Mouse (Mus musculus) gastrocnemius, adult 8-10 months (tissue): ENCODE data around the gene Rhoh. TPM values are rescaled to one million over a fixed set of nuclear protein-coding genes. Genes with fewer than 3 reads are reported as not detected.
A peak's percentile ranks its signal among the peaks of the same experiment; 100 is the strongest.

Experiments used
- DNase-seq, 2 experiments: peaks; one replicate each; pipeline ENCODE4 v3.0.0; 2022; ENCODE audit warnings: low spot score in 2 of 2
- total RNA-seq, 4 experiments: library from RNA; stranded (reverse); gene quantifications; 2 replicates each; pipeline ENCODE4 v1.2.4; 2022

The Rhoh gene
- total RNA-seq, 4 experiments from 2014 or later: 0.11 to 0.48 (median 0.29) TPM; not detected in 1

DNA sequence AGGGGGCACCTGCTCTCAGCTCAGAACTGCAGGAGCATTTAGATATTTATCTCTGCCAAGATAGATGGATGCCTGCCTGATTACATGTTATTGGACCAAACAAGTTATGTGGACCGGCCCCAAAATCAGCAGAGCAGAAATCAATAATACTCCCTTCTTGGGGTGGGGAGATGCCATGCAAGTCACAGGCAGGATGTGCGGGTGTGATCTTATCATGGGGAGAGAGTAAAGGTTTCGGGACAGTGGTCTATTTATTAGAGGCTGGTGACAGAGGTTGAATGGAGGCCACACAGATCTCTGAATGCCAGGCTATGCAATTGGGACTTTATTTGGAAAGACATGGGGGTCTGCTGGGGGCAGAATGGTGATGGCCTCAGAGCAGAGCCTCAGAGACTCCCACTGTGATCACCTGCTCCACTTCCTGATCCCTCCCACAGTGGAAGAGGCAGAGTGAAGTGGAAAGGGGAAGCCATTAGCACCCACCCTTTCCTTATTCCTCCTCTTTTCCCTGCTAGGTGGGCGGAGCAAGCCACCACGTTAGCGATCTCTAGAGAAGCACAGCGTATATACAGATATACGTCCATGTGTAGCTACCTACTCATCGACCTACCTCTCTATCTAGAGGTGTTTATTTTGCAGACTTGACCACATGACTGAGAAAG, 60.6 kb downstream of the Rhoh start:
- DNase-seq: no peak

GRCm38 (mm10) chr5:65926666-65927065, 65.7 kb downstream of the Rhoh start:
- no peak for DNase-seq

GRCm38 (mm10) chr5:65929162-65929561, 68.1 kb downstream of the Rhoh start:
- no peak for DNase-seq

DNA sequence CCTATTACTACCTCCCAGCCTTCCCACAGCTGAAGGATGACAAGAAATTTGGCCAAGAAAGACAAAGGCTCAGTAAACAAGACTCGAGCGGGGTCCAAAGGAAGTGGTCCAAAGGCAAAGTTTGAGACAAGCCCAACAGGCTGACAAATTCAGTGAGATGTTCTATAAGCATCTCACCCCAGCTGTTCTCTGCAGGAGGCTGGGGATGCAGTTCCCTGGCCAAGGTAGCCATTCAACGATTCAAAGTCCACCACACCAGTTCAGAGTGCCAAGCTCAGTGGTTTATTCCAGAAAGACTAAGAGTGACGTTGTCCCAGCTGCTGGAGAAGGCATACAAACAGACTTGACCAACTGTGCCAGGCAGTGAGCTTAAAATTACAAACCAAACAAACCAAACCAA, 69.2 kb downstream of the Rhoh start:
- no peak for DNase-seq

GRCm38 (mm10) chr5:65933258-65933657, 72.2 kb downstream of the Rhoh start:
- no peak for DNase-seq

DNA sequence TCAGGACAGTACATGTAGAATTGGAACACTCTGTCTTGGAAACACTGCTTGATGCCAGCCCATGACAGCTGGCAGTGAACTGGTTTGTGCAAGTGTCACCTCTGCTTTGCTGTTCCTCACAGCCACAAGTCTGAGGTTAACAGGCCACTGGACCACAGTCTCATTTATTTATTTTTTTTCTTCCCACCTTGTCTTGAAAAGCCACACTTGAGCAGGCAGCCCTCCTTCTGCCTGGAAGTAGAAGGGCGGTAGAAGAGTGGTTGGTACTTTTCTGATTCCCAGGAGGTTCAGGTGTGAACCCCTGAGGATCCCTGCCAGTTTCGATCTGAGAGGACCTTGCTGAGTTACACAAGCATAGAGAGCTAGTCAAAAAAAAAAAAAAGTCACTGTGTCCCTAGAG, 72.8 kb downstream of the Rhoh start:
- no peak for DNase-seq

DNA sequence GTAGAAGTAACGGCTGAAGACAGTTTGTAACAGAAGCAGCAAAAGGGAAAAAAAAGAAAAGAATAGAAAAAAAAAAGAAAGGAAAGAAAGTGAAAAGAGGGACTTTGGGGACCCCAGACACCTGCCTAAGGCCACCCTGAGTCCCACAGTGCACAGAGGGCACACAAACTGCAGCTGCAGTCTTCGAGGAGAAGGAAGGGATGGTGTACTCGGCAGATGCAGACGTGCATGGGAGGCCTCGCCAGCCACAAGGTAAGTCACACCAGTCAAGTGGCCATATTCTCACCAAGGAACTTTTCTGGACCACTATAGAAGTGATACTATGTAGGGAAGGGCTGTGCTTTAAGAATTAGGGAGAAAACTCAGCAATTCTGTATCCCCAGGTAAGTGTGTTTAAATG, 73.8 kb downstream of the Rhoh start, which contains the start of gene Chrna9:
Gene Chrna9, plus strand, starts transcription at position 139 of the 400 bp plus-strand sequence.
- DNase-seq: no peak

DNA sequence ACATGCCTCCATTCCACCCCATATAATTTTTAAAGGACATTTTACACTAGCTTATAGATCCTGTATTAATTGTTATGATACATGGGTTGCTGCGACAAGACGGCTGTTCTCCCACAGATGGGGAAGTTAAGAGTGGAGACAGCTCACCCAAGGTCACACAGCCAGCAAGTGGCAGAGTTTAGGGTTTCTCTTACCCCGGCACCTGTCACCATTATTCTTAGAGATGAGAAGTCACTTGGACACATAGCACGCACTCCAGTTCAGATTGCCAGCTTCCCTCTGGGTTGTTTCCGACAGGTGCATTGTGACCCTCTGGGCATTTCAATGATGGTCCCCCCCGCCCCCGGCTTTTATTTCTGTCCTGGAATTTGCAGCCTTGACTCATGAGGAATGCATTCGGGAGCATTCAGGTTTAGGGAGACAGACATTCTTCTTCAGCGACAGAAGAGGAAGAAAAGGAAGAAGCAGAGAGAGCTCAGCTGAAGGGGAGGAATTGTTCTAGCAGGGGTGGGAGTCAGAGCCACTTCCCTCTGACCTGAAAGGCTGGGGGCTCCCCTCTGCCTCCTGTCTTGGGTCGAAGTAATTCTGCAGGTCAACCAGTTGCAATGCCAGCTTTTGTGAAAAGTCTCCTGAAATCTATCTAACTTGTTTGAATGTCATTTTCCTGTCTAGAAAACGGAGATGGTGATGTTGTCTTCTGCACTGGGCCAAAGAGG, 76.2 kb downstream of the Rhoh start:
- DNase-seq: peak in 1 of 2 experiments; percentile 20

DNA sequence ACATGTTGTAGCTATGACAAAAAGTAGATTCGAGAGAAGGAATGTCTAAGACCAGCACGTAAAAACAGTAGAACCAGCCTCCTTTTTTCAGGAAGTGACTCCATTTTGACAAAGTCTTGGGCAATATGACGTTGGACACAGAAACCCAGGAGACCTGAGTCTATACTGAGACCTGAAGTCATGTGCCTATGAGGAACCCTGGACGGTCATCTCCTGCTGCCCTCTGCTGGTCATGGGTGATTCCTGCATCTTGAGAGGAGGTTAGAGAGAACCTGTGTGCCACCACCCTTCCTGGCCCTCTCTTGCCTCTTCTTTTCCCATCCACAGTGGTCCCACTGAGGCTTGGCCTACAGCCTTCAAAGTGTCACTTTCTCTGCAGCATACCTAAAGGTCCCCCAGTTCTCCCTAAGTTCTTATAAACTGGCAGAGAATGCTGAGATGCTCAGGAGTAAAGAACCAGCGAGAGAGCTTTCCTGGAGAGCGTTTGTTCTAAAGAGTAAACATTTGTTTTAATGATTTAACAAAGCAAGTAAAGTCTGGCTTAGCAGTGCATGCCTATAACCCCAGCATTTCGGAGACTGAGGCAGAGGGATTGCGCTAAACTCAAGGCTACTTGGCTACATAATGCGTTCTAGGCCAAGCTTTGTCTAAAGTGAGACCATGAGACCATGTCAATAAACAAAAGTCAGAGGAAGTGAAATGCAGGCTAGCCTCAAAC, 77.1 kb downstream of the Rhoh start:
- DNase-seq: peak; percentile 58 to 69

GRCm38 (mm10) chr5:65941145-65941544, 80.1 kb downstream of the Rhoh start:
- no peak for DNase-seq

Other genes with a start within 250 kb of the Rhoh start
- gene Pds5a, start 162.9 kb upstream of the Rhoh start, total RNA-seq: 10 to 100 TPM; 37.4 to 55.3 (median 41.5) TPM
- gene N4bp2, start 97.7 kb upstream of the Rhoh start, total RNA-seq: 1 to 10 TPM; 2.6 to 4.5 (median 3.8) TPM
- gene Chrna9, start 73.7 kb downstream of the Rhoh start, total RNA-seq: 10 to 100 TPM in 1 of 4 experiments, 1 to 10 TPM in 3; 1.3 to 28.8 (median 6.5) TPM
- gene 9130230L23Rik, start 143.1 kb downstream of the Rhoh start, total RNA-seq: under 1 TPM in 1 of 4 experiments, not detected in 3; 0.54 TPM